Mouse (Mus musculus) heart, postnatal 36 days (tissue): ENCODE measurements at regions not wholly inside any gene's neighbourhood (a gene's known extent, or its start where the extent isn't known, plus 50 kb on each side); places are given as distances from the start of the nearest gene placed in this dataset.
A peak's percentile ranks its signal among the peaks of the same experiment; 100 is the strongest.

ENCODE experiments used
- DNase-seq, 2 experiments: peaks; one replicate each; pipeline ENCODE4 v3.0.0; 2021 to 2022
- intact Hi-C: fragments of 180-260 bp; cut with DNase I; formaldehyde crosslinking; loops from one replicate; pipeline ENCODE4 v1.15.1; 2025

DNA sequence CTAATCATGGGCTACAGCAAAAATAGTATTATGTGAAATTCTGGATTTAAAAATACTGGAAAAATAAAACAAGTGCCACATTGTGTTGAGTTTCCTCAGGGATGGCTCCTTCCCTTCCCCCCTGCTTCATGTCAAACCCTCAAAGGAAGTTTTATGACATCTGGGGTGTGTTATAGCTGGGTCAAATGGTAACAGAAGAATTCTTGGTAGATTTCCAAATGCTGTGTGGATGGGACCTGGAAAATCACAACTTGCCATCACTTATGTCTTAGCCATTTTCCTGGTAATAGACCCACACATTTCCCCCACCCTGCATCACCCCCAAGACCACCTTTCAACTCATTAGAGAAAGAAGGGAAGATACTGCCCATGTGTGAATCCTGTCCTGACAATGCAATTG is 371.5 kb downstream of the Nuf2 start:
- no peak for DNase-seq
- intact Hi-C loops: no loop called here

DNA sequence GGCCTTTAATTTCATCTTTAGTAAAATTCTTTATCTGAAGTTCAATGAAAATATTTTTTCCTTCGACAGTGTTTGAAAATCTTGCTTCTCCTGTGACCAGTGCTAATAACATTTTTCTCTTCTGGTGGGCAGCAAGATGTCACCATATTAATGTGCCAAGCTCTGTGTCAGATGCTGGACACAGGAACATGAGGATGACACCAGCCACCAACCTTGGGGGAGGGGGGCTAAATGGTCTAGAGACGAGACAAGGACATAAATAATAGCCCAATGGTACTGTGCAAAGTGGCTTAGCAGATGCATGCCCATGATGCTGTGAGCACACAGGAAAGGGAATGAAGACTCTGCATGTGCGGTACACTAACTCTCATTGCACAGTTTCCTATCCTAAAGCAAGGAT is 373.8 kb downstream of the Nuf2 start:
- no peak for DNase-seq
- intact Hi-C loops: no loop called here

- intact Hi-C loops: no loop called here
- DNase-seq: no peak
Observed at GRCm38 (mm10) chr1:169156875-169157274, 374.4 kb downstream of the Nuf2 start.

DNA sequence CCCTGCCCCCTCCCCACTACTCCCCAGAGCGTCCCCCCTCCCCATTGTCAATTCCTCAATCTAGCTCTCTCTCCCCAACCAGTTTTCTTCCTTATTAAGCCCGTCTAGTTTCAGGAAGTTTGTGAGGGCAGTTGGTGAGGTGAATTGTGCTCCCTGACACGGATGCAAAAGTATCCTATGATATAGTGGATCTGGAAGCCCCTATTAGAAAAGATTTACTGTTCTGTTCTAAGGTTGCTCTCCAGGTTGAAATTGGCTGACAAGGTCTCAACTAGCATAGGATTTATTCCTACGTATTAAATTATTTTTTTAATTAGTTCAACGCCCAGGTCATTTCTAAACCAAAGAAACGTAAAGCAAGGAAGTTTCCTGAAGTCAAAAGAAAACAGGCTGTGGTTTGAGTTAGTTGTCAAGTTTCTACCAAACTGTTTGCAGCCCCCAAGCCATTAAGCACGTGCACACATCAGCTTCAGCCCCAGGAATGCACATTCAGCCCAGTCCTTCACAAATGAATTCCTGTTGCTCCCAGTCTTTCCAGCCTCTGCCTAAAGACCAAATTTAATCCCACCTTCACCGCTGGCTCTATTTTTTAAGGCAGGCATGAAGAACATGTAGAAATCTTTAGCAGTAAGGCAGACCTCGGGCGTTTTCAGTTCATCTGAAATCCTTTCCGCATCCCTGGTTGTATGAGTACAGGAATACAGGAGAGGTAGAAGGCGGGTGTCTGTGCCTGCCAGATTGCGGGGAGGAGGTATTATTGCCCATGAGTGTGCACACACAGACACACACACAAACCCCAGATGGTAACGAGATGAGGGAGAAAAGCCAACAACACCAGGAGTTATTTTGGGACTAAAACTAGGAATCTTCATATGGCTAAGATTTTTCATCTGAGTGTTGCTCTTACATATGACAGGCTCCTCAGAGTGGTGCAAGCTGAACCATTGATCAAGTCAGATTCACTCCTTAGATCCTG is 375.5 kb downstream of the Nuf2 start:
- DNase-seq: no peak
- intact Hi-C loops: no loop called here

DNA sequence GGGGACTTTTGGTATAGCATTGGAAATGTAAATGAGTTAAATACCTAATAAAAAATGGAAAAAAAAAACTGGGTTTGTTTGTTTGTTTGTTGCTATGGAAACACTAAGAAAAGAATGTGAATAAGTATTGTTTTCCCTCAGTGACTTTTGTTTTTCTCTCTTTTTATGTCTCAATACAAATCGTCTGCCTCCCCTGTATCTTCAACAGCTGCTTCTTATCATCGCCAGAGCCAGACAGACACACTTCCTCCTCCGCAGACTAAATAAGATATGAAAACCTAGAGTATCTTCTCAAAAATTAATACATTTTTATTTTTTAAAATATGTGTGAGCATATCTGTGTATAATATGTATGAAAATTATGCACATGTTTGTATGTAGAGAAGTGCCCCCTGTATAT is 389.0 kb downstream of the Nuf2 start:
- intact Hi-C loops: no loop called here
- DNase-seq: no peak

GRCm38 (mm10) chr1:169140056-169140455 is 391.2 kb downstream of the Nuf2 start:
- intact Hi-C loops: no loop called here
- no peak for DNase-seq

- DNase-seq: no peak
- intact Hi-C loops: no loop called here
Observed at GRCm38 (mm10) chr1:169139507-169139906, 391.8 kb downstream of the Nuf2 start.

- intact Hi-C loops: no loop called here
- no peak for DNase-seq
Observed at GRCm38 (mm10) chr1:169139184-169139486, 392.1 kb downstream of the Nuf2 start.

DNA sequence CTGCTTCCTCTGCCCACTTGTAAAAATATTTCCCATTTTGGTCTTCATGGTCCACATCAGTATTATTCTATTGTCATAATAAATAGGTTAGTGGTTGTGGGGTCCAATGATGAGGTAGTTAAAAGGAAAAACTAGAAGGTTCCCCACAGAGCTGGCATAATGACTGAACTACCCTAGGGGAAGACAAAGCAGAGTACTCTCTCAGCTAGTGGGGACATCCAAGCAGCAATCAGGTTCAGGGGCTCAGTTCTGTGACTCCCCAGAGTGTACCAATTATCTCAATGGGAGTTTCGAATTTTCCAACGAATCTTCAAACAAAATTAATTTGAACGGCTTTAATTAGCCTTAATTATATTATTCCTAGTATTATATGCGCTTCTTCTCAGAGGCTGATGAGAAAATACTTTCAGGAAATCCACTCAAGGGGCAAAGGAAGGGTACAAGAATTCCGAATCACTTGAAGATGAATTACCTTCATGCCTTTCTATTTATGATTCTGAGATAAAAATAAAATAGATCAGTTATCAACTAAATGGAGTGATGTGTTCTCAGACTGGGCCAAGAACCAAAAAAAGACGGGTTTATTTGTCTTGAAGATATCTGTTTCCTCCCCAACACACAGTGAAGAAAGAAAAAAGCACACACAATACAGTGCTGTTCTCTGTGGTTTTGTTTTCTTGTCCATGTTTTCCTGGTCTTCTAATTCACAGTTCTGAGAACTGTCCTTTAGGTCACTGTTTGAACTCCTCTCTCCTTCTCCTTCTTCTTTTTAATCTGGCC is 392.7 kb downstream of the Nuf2 start:
- intact Hi-C loops: no loop called here
- DNase-seq: no peak

DNA sequence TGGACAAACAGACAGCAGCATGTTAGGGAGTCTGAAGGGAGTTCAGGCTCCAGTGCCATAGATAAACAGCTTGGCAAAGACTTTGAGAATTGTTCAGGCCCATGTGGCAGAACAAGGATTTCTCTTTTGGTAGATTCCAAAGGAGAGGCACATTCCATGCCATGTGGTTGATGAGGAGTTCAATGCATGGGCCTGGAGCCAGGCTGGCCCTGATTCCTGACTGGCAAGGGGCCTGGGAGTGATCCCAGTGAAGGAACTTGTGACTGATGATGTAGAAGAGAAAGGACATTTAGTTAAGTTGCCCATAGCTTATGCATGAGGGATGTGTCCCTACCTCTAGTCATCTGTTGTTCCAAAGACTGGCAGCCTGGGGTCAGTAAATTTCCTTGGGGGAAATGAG is 395.7 kb downstream of the Nuf2 start:
- DNase-seq: no peak
- intact Hi-C loops: no loop called here

DNA sequence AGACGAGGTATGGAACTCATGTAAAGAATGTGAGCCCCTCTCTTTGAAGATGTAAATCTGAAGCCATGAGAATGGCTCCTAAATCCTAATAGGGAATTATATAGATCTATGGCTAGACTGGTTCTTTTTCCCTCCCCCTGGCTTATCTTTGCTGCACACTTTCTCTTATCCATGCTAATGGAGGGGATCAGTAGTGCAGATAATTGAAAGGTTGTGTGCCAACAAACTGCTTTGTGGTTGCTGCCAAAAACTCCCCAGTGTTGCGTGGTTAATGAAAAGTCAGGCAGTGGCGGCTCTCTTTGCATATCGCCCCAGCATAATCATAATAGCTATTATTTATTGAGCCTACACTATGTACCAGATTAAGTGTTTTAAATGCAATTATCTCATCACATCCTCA is 427.6 kb downstream of the Nuf2 start:
- DNase-seq: no peak
- intact Hi-C loops: no loop called here

GRCm38 (mm10) chr1:169103113-169103512 is 428.2 kb downstream of the Nuf2 start:
- intact Hi-C loops: no loop called here

DNA sequence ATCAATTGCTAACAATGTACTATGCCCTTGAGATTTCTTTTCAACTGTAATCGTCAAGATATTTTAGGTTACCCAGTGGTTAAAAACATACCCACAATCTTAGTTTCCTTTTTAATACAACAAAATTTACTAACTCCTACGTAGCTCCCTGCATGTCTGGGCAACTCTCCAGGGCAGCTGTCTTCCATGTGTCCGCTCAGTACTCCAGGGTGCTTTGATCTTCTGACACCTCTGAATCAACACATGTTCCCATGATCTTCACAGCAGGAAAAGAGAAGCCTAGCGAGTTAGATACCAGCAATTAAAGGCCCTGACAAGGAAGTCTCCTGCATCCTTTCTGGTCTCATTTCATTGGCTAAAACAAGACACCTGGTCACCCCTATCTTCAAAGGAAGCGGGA is 432.0 kb downstream of the Nuf2 start:
- intact Hi-C loops: no loop called here

More at GRCm38 (mm10) chr1:169103113-169103512, 428.2 kb downstream of the Nuf2 start:
- no peak for DNase-seq

DNA sequence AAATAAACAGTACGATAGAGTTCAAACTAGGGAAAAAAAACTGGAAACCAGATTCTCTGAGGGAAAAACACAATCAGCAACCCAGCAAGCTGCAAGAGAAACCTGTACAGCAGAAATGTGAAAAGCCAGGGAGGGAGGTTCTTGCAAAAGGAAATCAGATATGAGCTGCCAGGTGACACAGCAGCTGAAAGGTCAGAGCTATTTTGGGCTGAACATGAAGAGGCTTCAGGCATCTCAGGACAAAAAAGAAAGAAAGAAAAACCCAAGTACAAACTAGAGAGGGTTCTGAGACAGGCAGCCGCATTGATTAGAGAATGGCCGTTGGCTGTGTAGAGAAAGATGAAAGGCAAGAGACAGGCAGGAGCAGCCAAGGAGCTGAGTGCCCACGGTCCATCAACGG is 434.5 kb downstream of the Nuf2 start:
- intact Hi-C loops: no loop called here
- DNase-seq: peak in 1 of 2 experiments; percentile 2

More for the DNA sequence above, 432.0 kb downstream of the Nuf2 start:
- no peak for DNase-seq

- intact Hi-C loops: no loop called here
- DNase-seq: no peak
Observed at GRCm38 (mm10) chr1:169093602-169094354, 437.5 kb downstream of the Nuf2 start.

DNA sequence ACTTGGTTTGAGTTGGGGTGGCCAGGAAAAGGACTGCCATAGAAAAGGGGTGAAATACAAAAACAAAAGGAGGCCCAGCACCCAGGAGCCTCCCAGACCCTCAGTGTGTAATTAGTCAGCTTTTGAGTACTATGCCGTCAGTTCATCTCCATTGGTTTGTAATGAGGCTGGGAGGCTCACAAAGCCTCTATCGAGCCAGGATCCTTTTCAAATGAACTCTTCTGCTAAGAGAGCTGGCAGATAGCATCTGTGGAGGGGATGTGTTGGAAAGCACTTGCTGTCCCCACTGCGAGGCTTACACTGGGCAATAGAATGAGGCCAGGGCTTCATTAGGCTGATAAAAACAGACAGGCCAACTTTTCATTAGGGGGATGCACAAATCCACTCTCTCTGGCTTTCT is 445.2 kb downstream of the Nuf2 start:
- intact Hi-C loops: no loop called here
- no peak for DNase-seq

DNA sequence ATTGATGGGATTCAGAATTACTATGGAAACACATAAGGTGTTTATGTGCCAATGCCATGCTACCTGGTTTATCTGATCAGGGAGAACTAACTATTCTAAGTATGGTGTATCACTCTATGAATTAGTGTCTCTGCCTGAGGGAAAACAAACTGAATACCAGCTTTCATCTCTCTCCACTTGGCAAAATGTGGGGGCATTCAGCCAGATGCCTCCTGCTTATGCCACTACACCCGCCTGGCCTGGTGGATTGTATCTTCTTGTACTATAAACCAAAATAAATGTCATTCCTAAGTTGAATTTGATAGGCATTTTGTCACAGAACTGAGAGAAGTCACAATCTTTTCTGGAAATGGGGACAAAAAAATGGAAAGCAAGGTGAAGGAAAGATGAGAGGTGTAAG is 450.6 kb downstream of the Nuf2 start:
- DNase-seq: no peak
- intact Hi-C loops: no loop called here

DNA sequence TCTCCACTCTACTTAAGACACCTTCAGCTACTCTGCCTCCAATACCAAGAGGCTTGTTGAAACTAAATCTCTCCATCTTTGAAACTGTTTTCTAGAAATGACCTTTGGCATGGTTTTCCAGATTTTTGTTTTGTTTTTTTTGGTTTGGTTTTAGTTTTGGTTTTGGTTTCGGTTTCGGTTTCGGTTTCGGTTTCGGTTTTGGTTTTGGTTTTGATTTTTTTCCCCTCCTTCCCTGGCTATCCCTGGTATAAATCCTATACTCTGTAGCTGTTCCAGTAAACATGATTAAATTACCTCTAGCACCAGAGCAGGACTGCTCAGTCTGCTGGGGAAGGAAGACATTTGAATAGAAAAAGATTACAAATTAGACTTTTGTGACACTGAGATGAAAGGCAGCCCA is 454.0 kb downstream of the Nuf2 start:
- no peak for DNase-seq
- intact Hi-C loops: no loop called here

- intact Hi-C loops: no loop called here
- no peak for DNase-seq
Observed at GRCm38 (mm10) chr1:169076006-169076405, 455.3 kb downstream of the Nuf2 start.

DNA sequence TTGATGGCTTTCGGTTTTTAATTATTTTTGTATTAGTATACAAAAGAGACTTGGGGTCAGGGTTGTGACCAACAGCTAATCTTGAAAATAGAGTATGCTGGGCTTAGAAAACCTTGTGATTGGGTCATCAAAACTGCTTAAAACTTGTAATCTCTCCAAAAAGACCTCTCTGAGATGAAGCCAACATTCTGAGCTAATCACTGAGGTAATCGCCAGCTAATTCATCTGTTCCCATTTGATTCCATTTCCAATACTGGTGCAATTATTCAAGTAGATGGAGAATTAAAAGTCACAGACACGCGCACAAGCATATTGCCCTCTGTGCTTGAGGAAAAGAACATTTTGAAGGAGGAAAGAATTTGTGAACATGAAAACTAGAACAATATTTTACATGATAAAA is 459.9 kb downstream of the Nuf2 start:
- intact Hi-C loops: no loop called here
- no peak for DNase-seq

DNA sequence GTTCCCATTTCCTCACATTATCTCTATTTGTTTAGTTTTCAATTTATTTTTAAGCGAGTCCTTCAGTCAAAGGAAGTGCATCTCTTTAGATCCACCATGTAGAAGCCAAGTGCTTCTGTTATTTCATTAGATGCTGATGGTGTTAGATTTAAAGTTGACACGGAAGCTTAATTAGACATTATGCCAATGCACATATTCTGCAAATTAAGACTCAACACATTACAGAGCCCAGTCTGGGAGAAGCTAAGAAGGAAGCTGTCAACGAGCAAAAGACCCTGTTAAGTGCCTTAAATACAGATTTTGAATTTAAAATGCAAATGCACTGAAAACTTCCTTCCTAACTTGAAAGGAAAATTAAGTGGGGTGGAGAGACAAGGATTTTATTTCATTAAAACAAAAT is 461.6 kb downstream of the Nuf2 start:
- intact Hi-C loops: no loop called here
- no peak for DNase-seq
